In the genomic region with DNA sequence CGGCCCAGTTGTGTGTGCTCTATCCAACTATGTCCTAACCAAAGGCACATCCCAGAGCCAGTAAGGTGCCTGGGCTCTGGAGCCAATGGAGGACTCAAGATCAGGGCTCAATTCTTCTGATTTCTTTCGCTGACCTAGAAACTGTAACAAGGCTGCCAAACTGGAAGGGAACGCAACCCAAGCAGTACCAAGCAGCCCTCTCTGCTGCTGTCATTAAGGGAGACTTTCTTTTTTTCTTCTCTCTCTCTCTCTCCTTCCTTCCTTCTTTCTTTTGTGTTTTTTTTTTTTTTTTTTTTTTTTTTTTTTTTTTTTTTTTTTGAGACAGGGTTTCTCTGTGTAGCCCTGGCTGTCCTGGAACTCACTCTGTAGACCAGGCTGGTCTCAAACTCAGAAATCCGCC, we compare ENCODE assay signal across 1 mouse cellular context. TPM values are rescaled to one million over a fixed set of nuclear protein-coding genes. Genes with fewer than 3 reads are reported as not detected.
"Had no signal": no experiment of that assay in that cellular context is flagged by ENCODE, and none has a peak within 500 bp of the region (broad histone marks: within the 10 kb centered on the region; RNA-seq: fewer than 3 reads in every experiment).

No protein-coding gene starts in this region.

RNA-seq across cellular contexts. Expression of gene Calml4, which starts 11.4 kb away (rescaled TPM):
- total RNA-seq: left cerebral cortex, adult 18-20 months had no signal
